Mouse (Mus musculus): Measurements from ENCODE around the gene Slc23a4. TPM values are rescaled to one million over a fixed set of nuclear protein-coding genes. Genes with fewer than 3 reads are reported as not detected.
A peak's percentile ranks its signal among the peaks of the same experiment; 100 is the strongest.

Gene Slc23a4
- polyA plus RNA-seq, 1 experiment: 0.70 TPM

GRCm38 (mm10) chr6:35011953-35012352 lies 23.7 kb upstream of the Slc23a4 start:
- no peaks in the 10 kb centered on the region for H3K4me1 ChIP-seq (ENCODE audit: control insufficient read depth, insufficient read depth, low read length)
- 77% methylated on average over 1 of the region's 1 CpGs for WGBS
- H3K4me3 ChIP-seq (replicated peaks; ENCODE audit: control insufficient read depth, low read depth, low read length): no peak overlapping the region
- no peak overlapping the region for H3K27ac ChIP-seq (ENCODE audit: control insufficient read depth, insufficient read depth, low read depth, low read length, poor library complexity)
- TF ChIP-seq CTCF (IDR thresholded peaks at IDR 0.05; ENCODE audit: control insufficient read depth, insufficient read depth, low read length) (no peak), POLR2A (IDR thresholded peaks at IDR 0.05; ENCODE audit: borderline replicate concordance, control insufficient read depth, low read depth, low read length) (no peak)

GRCm38 (mm10) chr6:35010705-35011104 lies 22.5 kb upstream of the Slc23a4 start:
- Histone ChIP-seq H3K4me3 (replicated peaks; ENCODE audit: control insufficient read depth, low read depth, low read length) (no peak overlapping the region), H3K27ac (ENCODE audit: control insufficient read depth, insufficient read depth, low read depth, low read length, poor library complexity) (no peak overlapping the region), H3K4me1 (ENCODE audit: control insufficient read depth, insufficient read depth, low read length) (no peaks in the 10 kb centered on the region)
- 91% methylated on average over 5 of the region's 5 CpGs for WGBS
- TF ChIP-seq CTCF (IDR thresholded peaks at IDR 0.05; ENCODE audit: control insufficient read depth, insufficient read depth, low read length): no peak
- no peak for TF ChIP-seq POLR2A (IDR thresholded peaks at IDR 0.05; ENCODE audit: borderline replicate concordance, control insufficient read depth, low read depth, low read length)

GRCm38 (mm10) chr6:35002261-35002669 lies 14.1 kb upstream of the Slc23a4 start:
- no peak overlapping the region for H3K4me3 ChIP-seq (replicated peaks; ENCODE audit: control insufficient read depth, low read depth, low read length)
- H3K27ac ChIP-seq (ENCODE audit: control insufficient read depth, insufficient read depth, low read depth, low read length, poor library complexity): no peak overlapping the region
- WGBS: 83% methylated on average over 18 of the region's 18 CpGs
- H3K4me1 ChIP-seq (ENCODE audit: control insufficient read depth, insufficient read depth, low read length): no peaks in the 10 kb centered on the region
- TF ChIP-seq CTCF (IDR thresholded peaks at IDR 0.05; ENCODE audit: control insufficient read depth, insufficient read depth, low read length): no peak
- TF ChIP-seq POLR2A (IDR thresholded peaks at IDR 0.05; ENCODE audit: borderline replicate concordance, control insufficient read depth, low read depth, low read length): no peak

GRCm38 (mm10) chr6:34999101-34999500 lies 10.9 kb upstream of the Slc23a4 start:
- 63% methylated on average over 4 of the region's 4 CpGs for WGBS
- Histone ChIP-seq H3K4me3 (replicated peaks; ENCODE audit: control insufficient read depth, low read depth, low read length) (no peak overlapping the region), H3K27ac (ENCODE audit: control insufficient read depth, insufficient read depth, low read depth, low read length, poor library complexity) (no peak overlapping the region), H3K4me1 (ENCODE audit: control insufficient read depth, insufficient read depth, low read length) (no peaks in the 10 kb centered on the region)
- no peak for TF ChIP-seq CTCF (IDR thresholded peaks at IDR 0.05; ENCODE audit: control insufficient read depth, insufficient read depth, low read length)
- TF ChIP-seq POLR2A (IDR thresholded peaks at IDR 0.05; ENCODE audit: borderline replicate concordance, control insufficient read depth, low read depth, low read length): no peak

- TF ChIP-seq CTCF (IDR thresholded peaks at IDR 0.05; ENCODE audit: control insufficient read depth, insufficient read depth, low read length) (no peak), POLR2A (IDR thresholded peaks at IDR 0.05; ENCODE audit: borderline replicate concordance, control insufficient read depth, low read depth, low read length) (no peak)
- Histone ChIP-seq H3K4me3 (replicated peaks; ENCODE audit: control insufficient read depth, low read depth, low read length) (no peak overlapping the region), H3K4me1 (ENCODE audit: control insufficient read depth, insufficient read depth, low read length) (no peaks in the 10 kb centered on the region), H3K27ac (ENCODE audit: control insufficient read depth, insufficient read depth, low read depth, low read length, poor library complexity) (no peak overlapping the region)
- WGBS: 67% methylated on average over 4 of the region's 4 CpGs
Measured at GRCm38 (mm10) chr6:34996496-34996895, 8.3 kb upstream of the Slc23a4 start.

GRCm38 (mm10) chr6:34995265-34995681 lies 7.1 kb upstream of the Slc23a4 start:
- no peak overlapping the region for H3K27ac ChIP-seq (ENCODE audit: control insufficient read depth, insufficient read depth, low read depth, low read length, poor library complexity)
- TF ChIP-seq POLR2A (IDR thresholded peaks at IDR 0.05; ENCODE audit: borderline replicate concordance, control insufficient read depth, low read depth, low read length) (no peak), CTCF (IDR thresholded peaks at IDR 0.05; ENCODE audit: control insufficient read depth, insufficient read depth, low read length) (peak; percentile 81)
- WGBS: 5% methylated on average over 13 of the region's 13 CpGs
- peak overlapping the region; percentile 52 for H3K4me3 ChIP-seq (replicated peaks; ENCODE audit: control insufficient read depth, low read depth, low read length)
- no peaks in the 10 kb centered on the region for H3K4me1 ChIP-seq (ENCODE audit: control insufficient read depth, insufficient read depth, low read length)

- no peak overlapping the region for H3K4me3 ChIP-seq (replicated peaks; ENCODE audit: control insufficient read depth, low read depth, low read length)
- no peak overlapping the region for H3K27ac ChIP-seq (ENCODE audit: control insufficient read depth, insufficient read depth, low read depth, low read length, poor library complexity)
- TF ChIP-seq POLR2A (IDR thresholded peaks at IDR 0.05; ENCODE audit: borderline replicate concordance, control insufficient read depth, low read depth, low read length) (no peak), CTCF (IDR thresholded peaks at IDR 0.05; ENCODE audit: control insufficient read depth, insufficient read depth, low read length) (no peak)
- no peaks in the 10 kb centered on the region for H3K4me1 ChIP-seq (ENCODE audit: control insufficient read depth, insufficient read depth, low read length)
- 11% methylated on average over 5 of the region's 5 CpGs for WGBS
Measured at GRCm38 (mm10) chr6:34994692-34995091, 6.5 kb upstream of the Slc23a4 start.

GRCm38 (mm10) chr6:34989263-34989662 lies 1.1 kb upstream of the Slc23a4 start:
- 86% methylated on average over 6 of the region's 6 CpGs for WGBS

GRCm38 (mm10) chr6:34987085-34987645 lies 1.0 kb downstream of the Slc23a4 start:
- no peak overlapping the region for H3K27ac ChIP-seq (ENCODE audit: control insufficient read depth, insufficient read depth, low read depth, low read length, poor library complexity)
- H3K4me1 ChIP-seq (ENCODE audit: control insufficient read depth, insufficient read depth, low read length): peaks cover 2% of the 10 kb centered on the region
- no peak overlapping the region for H3K4me3 ChIP-seq (replicated peaks; ENCODE audit: control insufficient read depth, low read depth, low read length)
- 51% methylated on average over 12 of the region's 12 CpGs for WGBS
- TF ChIP-seq POLR2A (IDR thresholded peaks at IDR 0.05; ENCODE audit: borderline replicate concordance, control insufficient read depth, low read depth, low read length) (no peak), CTCF (IDR thresholded peaks at IDR 0.05; ENCODE audit: control insufficient read depth, insufficient read depth, low read length) (no peak)

More at GRCm38 (mm10) chr6:34989263-34989662, 1.1 kb upstream of the Slc23a4 start:
- H3K4me1 ChIP-seq (ENCODE audit: control insufficient read depth, insufficient read depth, low read length): peaks cover 2% of the 10 kb centered on the region
- H3K27ac ChIP-seq (ENCODE audit: control insufficient read depth, insufficient read depth, low read depth, low read length, poor library complexity): no peak overlapping the region
- no peak for TF ChIP-seq CTCF (IDR thresholded peaks at IDR 0.05; ENCODE audit: control insufficient read depth, insufficient read depth, low read length)
- TF ChIP-seq POLR2A (IDR thresholded peaks at IDR 0.05; ENCODE audit: borderline replicate concordance, control insufficient read depth, low read depth, low read length): no peak
- no peak overlapping the region for H3K4me3 ChIP-seq (replicated peaks; ENCODE audit: control insufficient read depth, low read depth, low read length)
